Comparison of ENCODE assay signal across 8 mouse cellular contexts in genomic region chr12:73842000-73842675, GRCm38 (mm10). TPM values are rescaled to one million over a fixed set of nuclear protein-coding genes. Genes with fewer than 3 reads are reported as not detected.
DNase-seq lines count a peak whose midpoint lies in the region; ATAC-seq and TF ChIP-seq lines count a peak whose summit lies in the region.
"Had no signal": no experiment of that assay in that cellular context is flagged by ENCODE, and none has a peak within 500 bp of the region (broad histone marks: within the 10 kb centered on the region; RNA-seq: fewer than 3 reads in every experiment).

No protein-coding gene starts in this region.

- H3K4me1 ChIP-seq in thymus, adult 2 months (replicated peaks; ENCODE audit: control insufficient read depth, insufficient read depth, low read length), result peaks cover 5% of the 10 kb centered on the region
- peaks cover 4% of the 10 kb centered on the region; the same call in 1 of the 2 replicates for H3K4me1 ChIP-seq in intestine, embryonic 16.5 days (ENCODE audit: control insufficient read depth, insufficient read depth, low read length)

- TF ChIP-seq CTCF in thymus, adult 2 months (IDR thresholded peaks at IDR 0.05; ENCODE audit: borderline replicate concordance, control insufficient read depth, extremely low read depth, insufficient read depth, low read length, poor library complexity), result no peak

- H3K4me2 ChIP-seq in intestine, embryonic 16.5 days (ENCODE audit: low read depth, low read length), result peak overlapping the region; percentile 34

- no peak overlapping the region for H3K27ac ChIP-seq in thymus, adult 2 months (ENCODE audit: control insufficient read depth, insufficient read depth, low read length)
- peak overlapping the region; percentile 36; the same call in 1 of the 2 replicates for H3K27ac ChIP-seq in intestine, embryonic 16.5 days (ENCODE audit: low read length)

- no peak overlapping the region for H3K9ac ChIP-seq in intestine, embryonic 16.5 days (ENCODE audit: low read depth, low read length)

- H3K36me3 ChIP-seq in thymus, adult 2 months (ENCODE audit: control insufficient read depth, insufficient read depth, low read length), result no peaks in the 10 kb centered on the region
- H3K36me3 ChIP-seq in intestine, embryonic 16.5 days (ENCODE audit: control insufficient read depth, insufficient read depth, low read length), result no peaks in the 10 kb centered on the region

- H3K9me3 ChIP-seq in intestine, embryonic 16.5 days (ENCODE audit: control insufficient read depth, low read length), result no peaks in the 10 kb centered on the region

- no peak overlapping the region; the same call in 1 of the 2 replicates for H3K4me3 ChIP-seq in thymus, adult 2 months (ENCODE audit: control insufficient read depth, insufficient read depth, low read length)
- peak overlapping the region; percentile 8; the same call in 1 of the 2 replicates for H3K4me3 ChIP-seq in intestine, embryonic 16.5 days (ENCODE audit: low read length)

- intact Hi-C loops in left cerebral cortex, postnatal 36 days (cut with DNase I), result no loop called here

- TF ChIP-seq POLR2A in thymus, adult 2 months (IDR thresholded peaks at IDR 0.05; ENCODE audit: control insufficient read depth, extremely low read depth, insufficient read depth, low read length, poor library complexity), result no peak

- peak; percentile 26 for DNase-seq in thymus, adult 2 months
- no peak for DNase-seq in thymus, adult 18-20 months
- DNase-seq in NIH3T3 (ENCODE audit: low read depth), result peak; percentile 63
- peak; percentile 39 for DNase-seq in thymus, postnatal 4 days
- no peak for DNase-seq in lung, postnatal 25 days (ENCODE audit: low spot score)
- no peak for DNase-seq in left cerebral cortex, postnatal 36 days (ENCODE audit: low spot score in 2 of 2)

- no peaks in the 10 kb centered on the region for H3K27me3 ChIP-seq in thymus, adult 2 months (ENCODE audit: control insufficient read depth, insufficient read depth, low read length)
- H3K27me3 ChIP-seq in intestine, embryonic 16.5 days (replicated peaks; ENCODE audit: control insufficient read depth, insufficient read depth, low read length), result no peaks in the 10 kb centered on the region

- peak; percentile 66 for ATAC-seq in intestine, embryonic 16.5 days
- ATAC-seq: forebrain, embryonic 14.5 days had no signal

- 17% methylated on average over 9 of the region's 9 CpGs for WGBS in thymus, adult 2 months
- WGBS in intestine, embryonic 16.5 days, result 43% methylated on average over 9 of the region's 9 CpGs

RNA-seq across cellular contexts. Expression of gene Hif1a, which starts 59.0 kb away (rescaled TPM):
- 45.3 and 57.7 TPM in 2 replicates for polyA plus RNA-seq in thymus, adult 2 months (2012; rRNA removed)
- polyA plus RNA-seq in intestine, embryonic 16.5 days (2015; fragmentation: Nextera tagmentation; extraction: Ambion mirVana), result 37.5 and 43.5 TPM in 2 replicates
- 10 to 100 TPM; 54.6 TPM for total RNA-seq in left cerebral cortex, postnatal 36 days (2021)

Comparison
In these comparisons a context has a peak if more than half of its experiments do, and no peak if none do; other contexts are left out.
1. DNase-seq: peak in thymus, adult 2 months (single experiment), NIH3T3 (single experiment) and thymus, postnatal 4 days (single experiment); none in thymus, adult 18-20 months (0 of 2), lung, postnatal 25 days (single experiment) and left cerebral cortex, postnatal 36 days (0 of 2).